Mouse (Mus musculus) hindbrain, embryonic 11.5 days (tissue): ENCODE measurements around the gene AI597479. TPM values are rescaled to one million over a fixed set of nuclear protein-coding genes. Genes with fewer than 3 reads are reported as not detected.
A peak's percentile ranks its signal among the peaks of the same experiment; 100 is the strongest.
"Not testable (repeated sequence)": the region's sequence is repeated elsewhere in the genome, so short reads cannot be mapped to it uniquely, and the experiment has no call there.

Source experiments
- ATAC-seq: fragments of 200-750 bp; cut with Nextera tagmentation; 2 replicates; pipeline ENCODE4 v1.8.0; 2017; ENCODE audit warnings: mild to moderate bottlenecking, moderate TSS enrichment, moderate library complexity; ENCODE audit not compliant: low FRiP score
- DNase-seq: peaks from one replicate; pipeline ENCODE4 v3.0.0-alpha.2; 2015; ENCODE audit warnings: low spot score
- H3K27ac ChIP-seq: fragments of 300-500 bp; sonication (generic); 2 replicates; pipeline ENCODE4 v1.5.1; 2014; ENCODE audit warnings: mild to moderate bottlenecking, low read depth, low read length
- H3K27me3 ChIP-seq: fragments of 300-500 bp; sonication (generic); 2 replicates; pipeline ENCODE4 v1.6.1; 2014; ENCODE audit warnings: mild to moderate bottlenecking, low read length, moderate library complexity, mixed read lengths; ENCODE audit not compliant: control insufficient read depth, insufficient read depth
- H3K36me3 ChIP-seq: fragments of 300-500 bp; sonication (generic); 2 replicates; pipeline ENCODE4 v1.6.1; 2014; ENCODE audit warnings: mild to moderate bottlenecking, low read length, moderate library complexity, mixed read lengths; ENCODE audit not compliant: control insufficient read depth, insufficient read depth
- H3K4me1 ChIP-seq: fragments of 300-500 bp; sonication (generic); replicated peaks from 2 replicates; pipeline ENCODE4 v1.6.1; 2014; ENCODE audit warnings: low read length, mixed read lengths; ENCODE audit not compliant: control insufficient read depth, insufficient read depth
- H3K4me2 ChIP-seq: fragments of 300-500 bp; sonication (generic); replicated peaks from 2 replicates; pipeline ENCODE4 v1.6.1; 2014; ENCODE audit warnings: mild to moderate bottlenecking, low read depth, low read length
- H3K4me3 ChIP-seq: fragments of 300-500 bp; sonication (generic); 2 replicates; pipeline ENCODE4 v1.5.1; 2014; ENCODE audit warnings: low read depth, low read length
- H3K9ac ChIP-seq: fragments of 300-500 bp; sonication (generic); 2 replicates; pipeline ENCODE4 v1.6.1; 2014; ENCODE audit warnings: low read depth, low read length
- H3K9me3 ChIP-seq: fragments of 300-500 bp; sonication (generic); 2 replicates; pipeline ENCODE4 v1.6.1; 2016; ENCODE audit warnings: low read length; ENCODE audit not compliant: control insufficient read depth
- WGBS: fragments of 180-500 bp; shearing (Covaris S2); extraction: QIAGEN DNeasy Blood & Tissue Kit; methylation state at CpG from one replicate; pipeline ENCODE4 v1.1.7; 2014; 5-methylcytosine and 5-hydroxymethylcytosine counted together
- polyA plus RNA-seq: library from polyadenylated mRNA; unstranded; fragments of >200 nt; fragmentation: Nextera tagmentation; extraction: Ambion mirVana; gene quantifications from 2 replicates; pipeline ENCODE4 v1.2.1, GENCODE M21; 2014

The AI597479 gene
- polyA plus RNA-seq, 1 experiment from 2014 or later = 39.3 TPM

- 92% methylated on average over 9 of the region's 9 CpGs for WGBS
- Histone ChIP-seq H3K27me3 (no peaks in the 10 kb centered on the region), H3K27ac (no peak overlapping the region), H3K4me2 (no peak overlapping the region), H3K9ac (no peak overlapping the region), H3K4me3 (no peak overlapping the region), H3K36me3 (no peaks in the 10 kb centered on the region), H3K4me1 (no peaks in the 10 kb centered on the region), H3K9me3 (no peaks in the 10 kb centered on the region)
- no peak for ATAC-seq
- no peak for DNase-seq
These were observed 33.1 kb downstream of the AI597479 start for GRCm38 (mm10) chr1:43131591-43131990.

- 72% methylated on average over 2 of the region's 2 CpGs for WGBS
These were observed 38.0 kb downstream of the AI597479 start for GRCm38 (mm10) chr1:43136488-43137029.

GRCm38 (mm10) chr1:43137334-43137733, 38.8 kb downstream of the AI597479 start:
- no peak for DNase-seq
- H3K9ac ChIP-seq = no peak overlapping the region
- H3K4me2 ChIP-seq = no peak overlapping the region
- no peak overlapping the region for H3K27ac ChIP-seq
- no peaks in the 10 kb centered on the region for H3K9me3 ChIP-seq
- 89% methylated on average over 5 of the region's 5 CpGs for WGBS
- H3K36me3 ChIP-seq = no peaks in the 10 kb centered on the region
- H3K4me1 ChIP-seq = no peaks in the 10 kb centered on the region
- H3K27me3 ChIP-seq = no peaks in the 10 kb centered on the region
- no peak for ATAC-seq
- H3K4me3 ChIP-seq = no peak overlapping the region

More at GRCm38 (mm10) chr1:43136488-43137029, 38.0 kb downstream of the AI597479 start:
- H3K9me3 ChIP-seq, H3K4me3 ChIP-seq, H3K27me3 ChIP-seq, H3K27ac ChIP-seq, H3K4me1 ChIP-seq, ATAC-seq, H3K9ac ChIP-seq, H3K4me2 ChIP-seq, H3K36me3 ChIP-seq, DNase-seq: not testable (repeated sequence)

DNA sequence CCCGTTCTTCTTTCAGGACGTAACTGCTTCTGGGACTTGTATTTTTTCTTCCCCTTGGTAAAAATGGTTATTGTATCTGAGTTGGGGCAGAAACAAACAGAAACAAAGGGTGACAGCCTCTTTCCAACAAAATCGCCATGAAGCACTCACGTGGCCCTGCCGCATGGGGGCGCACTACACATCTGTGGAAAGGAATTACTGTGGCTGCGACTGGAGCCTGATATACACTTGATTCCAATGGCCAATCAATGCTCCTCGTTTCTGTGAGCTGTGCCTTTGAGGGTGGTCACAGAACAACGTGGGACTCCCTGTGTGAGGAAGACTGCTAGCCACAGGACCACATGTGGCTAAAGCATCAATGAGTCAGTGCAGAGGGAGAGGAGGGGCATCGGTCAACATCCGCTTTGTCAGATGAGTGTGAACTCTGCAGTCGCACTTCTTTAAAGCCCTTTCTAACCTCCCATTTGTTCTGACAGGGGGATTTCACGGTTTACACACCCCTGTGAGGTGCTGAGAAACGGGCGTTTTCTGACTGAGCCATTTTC, 39.8 kb downstream of the AI597479 start:
- DNase-seq = no peak

GRCm38 (mm10) chr1:43139587-43140266, 41.2 kb downstream of the AI597479 start:
- Histone ChIP-seq H3K9me3 (no peaks in the 10 kb centered on the region), H3K4me2 (no peak overlapping the region), H3K27me3 (no peaks in the 10 kb centered on the region), H3K9ac (no peak overlapping the region), H3K4me3 (no peak overlapping the region), H3K4me1 (no peaks in the 10 kb centered on the region), H3K36me3 (no peaks in the 10 kb centered on the region), H3K27ac (no peak overlapping the region)
- ATAC-seq = peak; percentile 91
- WGBS = 55% methylated on average over 8 of the region's 8 CpGs
- peak; percentile 95 for DNase-seq

More for the DNA sequence above, 39.8 kb downstream of the AI597479 start:
- no peaks in the 10 kb centered on the region for H3K27me3 ChIP-seq
- no peak overlapping the region for H3K27ac ChIP-seq
- no peak overlapping the region for H3K9ac ChIP-seq
- no peaks in the 10 kb centered on the region for H3K36me3 ChIP-seq
- H3K4me2 ChIP-seq = no peak overlapping the region
- ATAC-seq = no peak
- no peak overlapping the region for H3K4me3 ChIP-seq
- H3K9me3 ChIP-seq = no peaks in the 10 kb centered on the region
- no peaks in the 10 kb centered on the region for H3K4me1 ChIP-seq
- 72% methylated on average over 15 of the region's 15 CpGs for WGBS

GRCm38 (mm10) chr1:43141555-43141961, 43.0 kb downstream of the AI597479 start:
- Histone ChIP-seq H3K27me3 (no peaks in the 10 kb centered on the region), H3K36me3 (no peaks in the 10 kb centered on the region), H3K4me1 (no peaks in the 10 kb centered on the region), H3K27ac (no peak overlapping the region), H3K4me3 (no peak overlapping the region), H3K9ac (no peak overlapping the region), H3K9me3 (no peaks in the 10 kb centered on the region), H3K4me2 (no peak overlapping the region)
- DNase-seq (no peak), ATAC-seq (no peak)
- 86% methylated on average over 11 of the region's 11 CpGs for WGBS

DNA sequence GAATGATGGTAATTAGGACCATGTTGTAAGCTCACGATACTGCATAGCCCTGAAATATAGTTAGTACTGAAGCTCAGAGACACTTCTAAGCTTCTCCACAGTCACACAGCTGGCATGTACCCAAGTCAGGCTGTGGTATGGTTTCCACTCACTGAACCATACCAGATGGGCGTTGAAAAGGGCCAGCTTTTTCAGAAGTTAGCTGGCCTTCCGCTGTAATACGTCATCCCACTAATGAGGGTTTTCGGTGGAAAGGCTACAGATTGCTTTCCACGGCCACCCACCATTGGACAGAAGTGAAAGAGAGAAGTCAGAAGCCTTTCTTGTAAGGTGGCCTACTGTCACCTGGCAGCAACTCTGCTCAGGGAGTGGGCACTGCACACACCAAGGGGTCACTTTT, 44.3 kb downstream of the AI597479 start:
- DNase-seq = no peak
- no peak overlapping the region for H3K4me3 ChIP-seq
- WGBS = 84% methylated on average over 6 of the region's 6 CpGs

DNA sequence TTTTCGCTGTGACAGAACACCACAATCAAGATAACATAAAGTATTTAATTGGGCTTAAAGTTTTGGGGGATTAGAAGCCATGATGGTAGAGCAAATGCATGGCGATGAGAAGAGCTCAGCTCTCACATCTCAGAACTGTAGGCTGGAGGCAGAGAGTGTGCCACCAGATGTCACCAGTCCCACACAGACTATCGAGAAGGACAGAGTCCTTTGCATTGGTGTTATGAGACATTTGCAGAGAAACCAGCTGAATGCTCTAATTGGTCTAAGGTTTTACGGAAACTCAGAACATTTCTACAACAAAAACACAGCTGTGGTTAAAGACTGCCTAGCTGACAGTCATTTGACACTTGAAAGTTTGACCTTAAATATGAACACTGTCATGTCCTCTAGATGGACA, 44.8 kb downstream of the AI597479 start:
- H3K4me2 ChIP-seq = no peak overlapping the region
- no peaks in the 10 kb centered on the region for H3K27me3 ChIP-seq
- H3K27ac ChIP-seq = no peak overlapping the region
- no peak for ATAC-seq
- H3K4me3 ChIP-seq = no peak overlapping the region
- no peak overlapping the region for H3K9ac ChIP-seq
- no peaks in the 10 kb centered on the region for H3K4me1 ChIP-seq
- no peaks in the 10 kb centered on the region for H3K9me3 ChIP-seq
- no peaks in the 10 kb centered on the region for H3K36me3 ChIP-seq
- WGBS = 91% methylated on average over 4 of the region's 4 CpGs
- no peak for DNase-seq

More for the DNA sequence above, 44.3 kb downstream of the AI597479 start:
- Histone ChIP-seq H3K4me2 (no peak overlapping the region), H3K9me3 (no peaks in the 10 kb centered on the region), H3K4me1 (no peaks in the 10 kb centered on the region), H3K9ac (no peak overlapping the region), H3K27ac (no peak overlapping the region), H3K27me3 (no peaks in the 10 kb centered on the region), H3K36me3 (no peaks in the 10 kb centered on the region)
- ATAC-seq = no peak

- DNase-seq (no peak), ATAC-seq (no peak)
- Histone ChIP-seq H3K9ac (no peak overlapping the region), H3K9me3 (no peaks in the 10 kb centered on the region), H3K27ac (no peak overlapping the region), H3K27me3 (no peaks in the 10 kb centered on the region), H3K36me3 (no peaks in the 10 kb centered on the region), H3K4me3 (no peak overlapping the region), H3K4me2 (no peak overlapping the region), H3K4me1 (no peaks in the 10 kb centered on the region)
- 92% methylated on average over 4 of the region's 4 CpGs for WGBS
These were observed 45.3 kb downstream of the AI597479 start for GRCm38 (mm10) chr1:43143791-43144190.
